Mouse (Mus musculus) heart, adult 11 months (tissue): ENCODE measurements at regions not wholly inside any gene's neighbourhood (a gene's known extent, or its start where the extent isn't known, plus 50 kb on each side); places are given as distances from the start of the nearest gene placed in this dataset.

Source experiments
- DNase-seq: peaks from one replicate; pipeline ENCODE4 v3.0.0; 2022

DNA sequence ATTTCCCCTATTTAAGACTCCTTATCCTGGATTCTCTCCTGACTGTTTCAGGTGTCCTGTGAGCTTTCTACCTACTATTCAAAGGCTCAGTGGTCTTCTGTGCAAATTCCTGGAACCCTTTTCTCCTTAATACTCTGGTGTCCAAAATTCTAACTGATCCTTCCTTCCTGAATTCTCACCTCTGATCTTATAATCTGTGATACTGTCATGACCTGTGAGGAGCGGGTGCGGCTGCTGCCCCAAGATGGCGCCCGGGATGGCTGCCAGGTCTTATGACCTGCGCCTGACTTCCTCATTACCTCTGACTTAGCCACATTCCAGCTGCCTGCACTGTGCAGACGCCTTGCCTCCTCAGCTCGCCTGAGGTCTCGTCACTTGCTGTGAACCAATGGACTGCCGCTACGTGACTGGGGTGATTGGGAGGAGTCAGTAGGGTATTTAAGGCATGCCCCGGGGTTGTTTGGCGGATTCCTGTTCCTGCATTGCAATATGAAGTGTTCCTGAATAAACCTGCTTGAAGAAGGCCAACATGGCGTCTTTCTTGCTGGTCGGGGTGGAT is 131.2 kb downstream of the Ptbp2 start:
- DNase-seq, result peak; percentile 72

DNA sequence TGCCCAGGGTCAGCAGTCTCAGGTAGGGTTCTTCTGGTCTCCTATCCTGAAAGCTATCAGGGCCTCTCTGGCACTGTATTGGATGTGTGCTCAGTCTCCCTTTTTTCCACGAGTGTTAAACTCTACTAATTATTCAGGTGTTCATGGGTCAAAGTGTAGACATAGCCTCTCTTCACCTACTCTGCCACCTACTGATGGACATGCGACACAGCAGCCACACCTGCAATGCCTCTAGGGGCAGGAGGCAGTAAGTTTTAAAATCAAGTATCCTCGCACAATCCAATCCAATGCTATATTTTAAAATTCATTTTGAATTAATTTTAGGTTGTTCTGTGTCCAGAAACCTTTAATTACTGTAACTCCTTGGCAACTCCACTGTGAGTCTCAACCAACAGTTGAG is 145.6 kb downstream of the Ptbp2 start:
- no peak for DNase-seq

DNA sequence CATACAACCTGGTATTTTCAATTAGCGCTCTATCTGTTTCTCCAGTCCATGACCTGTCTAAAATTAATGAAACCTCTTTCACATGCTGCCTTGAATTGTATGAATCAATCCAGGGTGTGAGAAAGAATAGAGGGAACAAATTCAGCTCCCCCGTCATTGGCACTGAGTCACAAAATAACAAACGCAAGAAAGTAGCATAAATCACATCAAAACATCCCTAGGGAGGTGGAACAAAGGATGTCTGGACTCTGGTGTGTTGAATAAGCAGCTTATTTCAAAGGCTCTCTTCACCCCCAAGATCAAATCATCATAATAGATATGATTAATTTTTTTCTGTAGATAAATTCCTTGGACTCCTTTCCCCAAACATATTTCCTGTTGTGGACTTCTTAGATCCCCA is 148.6 kb downstream of the Ptbp2 start:
- DNase-seq, result no peak

DNA sequence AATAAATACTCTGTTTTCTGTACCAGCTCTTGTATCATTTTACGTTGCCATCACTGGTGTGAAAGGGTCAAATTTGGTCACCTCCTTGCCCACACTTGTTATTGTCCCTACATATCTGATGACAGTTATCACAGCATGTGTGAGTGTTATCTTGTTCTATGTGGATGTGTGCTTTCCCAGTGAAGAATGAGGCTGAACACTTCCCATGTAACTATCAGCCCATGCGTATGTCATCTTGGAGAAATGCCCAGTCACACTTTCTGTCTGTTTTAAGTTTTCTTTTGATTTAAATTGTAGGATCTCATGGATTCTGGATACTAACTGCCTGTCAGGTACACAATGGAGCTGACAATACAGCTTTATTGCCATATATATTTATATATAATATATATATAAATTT is 150.8 kb downstream of the Ptbp2 start:
- DNase-seq, result no peak

DNA sequence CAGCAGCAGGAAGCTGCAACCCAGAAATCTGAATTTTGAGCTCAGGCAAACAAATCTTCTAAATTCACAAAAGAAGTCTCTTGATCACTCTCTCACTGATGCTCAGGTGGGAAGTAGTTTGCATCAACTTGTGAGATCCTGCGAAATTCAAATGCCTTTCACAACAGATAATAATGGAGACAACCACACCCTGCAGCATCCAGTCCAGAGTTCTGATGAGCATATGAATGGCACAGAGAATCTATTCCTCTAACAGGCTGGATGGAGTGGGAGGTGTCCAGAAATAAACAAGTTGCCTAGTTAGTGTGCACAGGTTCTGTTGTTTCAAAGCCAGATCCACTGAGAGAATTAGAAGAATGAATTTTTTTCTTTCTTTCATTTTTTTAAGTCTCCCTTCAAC is 178.2 kb downstream of the Ptbp2 start:
- peak; percentile 24 for DNase-seq

DNA sequence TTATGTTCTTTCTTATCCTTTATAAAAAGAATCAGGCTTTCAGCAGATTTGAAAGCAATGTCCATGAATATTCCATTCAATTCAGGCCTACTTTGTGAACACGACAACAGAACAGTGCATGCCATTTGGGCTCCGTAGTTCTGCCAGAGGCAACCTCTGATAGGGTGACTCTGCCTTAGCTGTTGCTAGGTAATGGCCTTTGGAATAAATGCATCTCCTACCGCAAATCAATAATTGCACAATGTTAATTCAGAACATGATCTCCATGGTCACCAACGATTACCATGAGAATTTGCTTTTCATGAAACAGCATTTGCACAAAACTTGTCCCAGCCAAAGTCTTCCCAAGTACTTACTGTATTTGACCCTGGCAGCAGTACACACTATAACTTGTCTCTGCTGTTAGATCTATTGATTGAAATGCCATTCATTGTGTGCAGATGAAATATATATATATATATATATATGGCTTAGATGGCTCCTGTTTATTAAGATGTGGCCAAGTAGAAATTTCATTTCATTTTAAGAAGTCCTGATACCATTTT is 195.3 kb downstream of the Ptbp2 start:
- DNase-seq, result no peak

DNA sequence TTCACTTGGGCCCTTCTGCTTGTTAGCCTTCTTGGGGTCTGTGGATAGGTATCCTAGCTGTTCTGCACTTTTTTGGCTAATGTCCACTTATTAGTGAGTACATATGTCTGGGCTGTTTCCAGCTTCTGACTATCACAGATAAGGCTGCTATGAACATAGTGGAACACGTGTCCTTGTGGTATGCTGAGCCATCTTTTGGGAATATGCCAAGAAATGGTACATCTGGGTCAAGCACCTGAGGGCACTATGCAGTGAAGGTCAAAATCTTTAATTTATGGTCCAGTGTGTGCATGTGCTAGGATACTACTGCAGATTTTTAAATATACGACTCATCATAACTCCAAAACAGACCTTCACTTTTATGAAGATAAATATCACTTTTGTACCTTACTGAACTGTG is 196.3 kb downstream of the Ptbp2 start:
- no peak for DNase-seq

DNA sequence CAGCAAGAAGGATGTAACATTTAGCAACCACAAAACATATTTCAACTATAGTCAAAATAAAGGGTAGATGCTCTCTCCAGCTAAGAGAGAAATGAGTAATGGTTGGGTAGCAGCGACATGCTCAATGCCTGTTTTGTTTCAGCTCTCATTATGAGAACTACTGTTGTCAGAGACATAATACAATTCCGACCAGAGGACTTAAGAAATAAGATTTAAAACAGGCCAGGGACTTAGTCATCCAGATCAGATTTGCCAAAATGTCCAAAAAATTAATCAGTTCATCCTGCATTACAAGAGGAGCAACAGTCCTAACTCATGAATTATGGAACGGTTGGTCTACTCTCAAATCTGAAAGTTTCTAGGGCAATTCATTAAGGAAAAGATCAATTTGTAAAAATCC is 208.8 kb downstream of the Ptbp2 start:
- no peak for DNase-seq

DNA sequence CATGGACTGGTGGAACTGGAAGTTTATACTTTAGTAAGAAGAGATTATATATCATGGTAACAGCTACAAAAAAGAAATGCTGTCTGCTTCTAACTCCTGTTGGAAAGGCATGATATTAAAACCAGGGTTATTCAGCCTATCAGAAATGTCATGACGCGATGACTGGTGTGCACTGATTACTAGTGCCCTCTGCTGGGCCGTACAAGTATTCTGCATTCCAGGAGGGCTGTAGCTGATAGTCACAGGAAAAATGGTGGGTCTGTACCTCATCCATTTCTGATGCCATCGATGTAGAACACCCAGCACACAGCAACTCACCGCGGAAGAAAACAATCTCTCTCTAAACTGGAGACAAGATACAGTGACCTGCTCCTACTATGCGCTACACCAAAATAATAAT is 246.4 kb downstream of the Ptbp2 start:
- no peak for DNase-seq

DNA sequence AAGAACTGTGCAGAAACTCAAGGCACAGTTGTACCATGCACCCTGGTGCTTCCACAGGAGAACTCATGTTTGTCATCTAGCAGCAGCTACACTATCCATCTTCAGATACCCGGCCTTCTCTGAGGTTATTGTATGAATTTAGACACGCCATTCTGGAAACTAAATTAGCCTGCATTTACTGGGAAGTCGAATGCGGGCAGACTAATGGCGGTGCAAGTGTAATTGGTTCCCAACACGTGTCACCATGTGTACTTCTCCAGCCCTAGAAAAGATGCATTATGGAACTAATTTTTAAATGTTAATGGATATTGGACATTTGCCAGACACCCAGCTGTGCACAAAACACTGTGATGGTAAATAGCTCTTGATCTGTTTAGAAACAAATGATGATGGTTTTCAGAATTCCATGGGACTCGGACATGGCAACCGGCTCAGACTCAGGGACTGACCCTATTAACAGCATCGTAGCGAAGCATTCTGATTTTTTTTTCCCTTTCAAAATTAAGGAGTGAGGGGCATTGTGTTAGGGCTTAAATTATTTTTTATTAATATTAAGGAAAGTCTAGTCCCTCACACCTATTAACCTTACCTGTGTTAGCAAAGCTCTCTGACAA is 259.6 kb downstream of the Ptbp2 start:
- no peak for DNase-seq

DNA sequence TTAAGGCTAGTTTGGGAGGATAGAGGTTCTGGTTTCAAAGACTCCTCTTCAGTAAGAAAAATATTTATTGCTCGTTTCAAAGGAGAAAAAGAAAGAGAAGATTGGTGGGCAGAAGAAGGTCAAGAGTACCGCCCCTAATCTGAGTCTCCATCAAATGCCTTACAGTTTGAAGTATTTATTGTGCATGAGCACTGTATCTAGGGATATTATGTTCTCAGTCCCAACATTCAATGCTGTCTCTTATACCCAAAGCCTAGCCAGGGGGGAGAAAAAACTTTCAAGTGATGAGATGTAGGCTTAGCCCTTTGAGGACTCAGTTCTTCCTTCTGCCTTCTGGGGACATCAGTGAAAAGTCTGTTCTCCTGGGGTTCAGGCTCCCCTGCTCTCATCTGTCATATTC is 271.7 kb downstream of the Ptbp2 start:
- no peak for DNase-seq

DNA sequence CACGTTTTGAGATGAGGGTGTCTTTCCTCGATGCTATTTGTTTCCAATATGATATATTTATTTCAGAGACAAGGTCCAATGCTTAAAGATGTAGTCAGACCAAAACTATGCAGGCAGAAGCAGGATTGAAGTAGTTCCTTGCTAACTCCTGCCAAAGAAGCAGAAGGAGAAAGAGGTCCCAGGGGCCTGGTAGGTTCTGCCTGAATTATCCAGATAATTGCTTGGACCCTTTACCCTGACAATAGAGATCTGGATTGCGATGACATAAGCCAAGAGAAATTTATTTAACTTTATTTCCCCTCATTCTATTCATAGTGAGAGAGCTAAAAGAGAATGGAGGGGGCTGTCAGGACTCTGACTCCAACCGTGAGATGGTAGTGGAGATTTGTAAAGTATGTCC is 275.1 kb downstream of the Ptbp2 start:
- no peak for DNase-seq

DNA sequence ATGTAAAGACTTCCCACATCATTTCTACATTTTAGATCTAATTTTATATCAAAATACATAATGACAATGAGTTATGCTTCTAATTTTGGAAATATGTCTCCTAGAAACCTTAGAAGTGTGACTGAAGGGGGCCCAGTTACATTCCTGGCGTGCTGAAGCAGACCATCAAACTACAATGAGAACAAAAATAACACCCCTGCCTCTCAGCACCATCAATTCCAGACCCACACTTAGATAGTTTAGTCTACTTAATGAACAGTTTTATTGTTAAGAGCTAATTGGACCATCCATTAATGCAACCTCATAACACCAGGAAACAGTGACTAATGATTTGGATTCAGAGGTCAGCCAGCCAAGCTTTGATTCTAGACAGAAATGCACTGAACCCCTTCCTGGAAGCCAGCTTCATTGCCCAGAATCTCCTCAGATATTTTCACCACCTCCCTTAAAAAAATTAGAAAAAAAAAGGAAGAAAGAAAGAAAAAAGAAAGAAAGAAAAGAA is 280.7 kb downstream of the Ptbp2 start:
- no peak for DNase-seq

DNA sequence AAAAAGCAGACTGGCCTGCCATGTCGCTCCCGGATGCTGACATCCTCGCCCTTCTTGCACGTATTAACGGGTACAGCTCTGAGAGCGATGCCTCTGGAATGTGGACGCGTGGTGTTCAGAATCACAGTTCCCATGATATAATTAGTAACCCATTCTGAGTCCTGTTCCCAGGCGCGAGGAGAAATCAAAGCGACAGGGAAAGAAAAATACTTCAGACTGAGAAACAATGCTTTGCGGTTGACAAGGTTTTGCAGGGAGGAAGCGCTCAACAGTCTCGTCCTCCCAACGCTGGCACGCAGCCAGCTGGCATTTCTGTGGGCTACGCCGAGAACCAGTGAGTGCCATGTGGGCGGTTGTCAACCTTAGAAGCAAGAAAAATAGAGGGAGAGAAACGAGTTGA is 285.6 kb downstream of the Ptbp2 start:
- DNase-seq, result no peak

DNA sequence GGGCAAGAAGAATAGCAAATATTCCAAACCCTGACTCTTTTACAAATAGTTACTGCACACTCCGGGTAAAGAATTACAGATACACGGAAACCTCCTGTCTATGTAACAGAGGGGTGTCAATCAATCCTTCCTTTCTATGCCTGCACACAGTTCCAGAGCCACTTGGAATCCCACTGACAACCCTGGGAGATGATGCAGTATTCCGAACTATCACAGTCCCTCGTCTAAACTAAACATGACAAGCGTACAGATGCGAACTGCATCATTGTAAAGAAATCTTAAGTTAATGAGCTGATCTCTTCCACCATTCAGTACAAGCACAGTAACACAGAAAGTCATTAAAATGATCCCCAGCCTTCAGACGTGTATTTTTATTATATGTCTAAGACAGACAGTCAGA is 286.4 kb downstream of the Ptbp2 start:
- DNase-seq, result no peak

DNA sequence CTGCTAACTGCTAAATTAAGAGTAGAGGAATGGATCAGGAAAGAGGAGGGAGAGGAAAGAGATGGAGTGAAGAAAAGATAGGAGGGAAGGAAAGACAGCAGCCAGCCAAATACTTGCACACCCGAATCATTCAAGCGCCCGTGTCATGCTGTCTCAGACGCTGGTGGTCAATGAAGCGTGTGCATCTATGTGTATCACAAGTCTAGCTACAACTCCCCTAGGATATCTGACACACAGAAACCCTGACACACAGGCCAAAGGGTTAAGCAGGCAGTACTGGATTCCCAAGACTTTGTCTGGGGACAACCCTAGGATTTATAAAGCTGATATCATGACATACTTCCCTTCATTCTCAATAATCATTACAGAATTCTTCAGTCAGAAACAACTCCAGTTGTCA is 289.7 kb downstream of the Ptbp2 start:
- no peak for DNase-seq

DNA sequence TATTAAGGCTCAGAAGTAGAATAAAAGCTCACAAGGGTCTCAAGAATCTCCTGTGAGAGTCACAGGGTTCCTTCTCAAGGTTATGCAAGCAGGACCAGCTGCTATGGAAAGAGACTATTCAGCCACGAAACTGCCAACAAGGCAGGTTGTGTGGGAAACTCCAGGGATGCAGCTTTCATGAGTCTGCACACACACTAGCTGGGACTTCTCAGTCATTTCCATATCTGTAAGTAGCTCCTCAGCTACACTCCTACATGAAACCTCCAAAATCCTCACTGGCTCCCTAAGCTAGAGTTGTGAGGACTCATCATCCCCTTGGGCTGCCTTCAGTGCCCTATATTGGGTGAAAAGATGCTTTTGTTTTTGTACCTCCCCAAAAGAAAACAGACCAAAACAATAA is 291.6 kb downstream of the Ptbp2 start:
- DNase-seq, result no peak

DNA sequence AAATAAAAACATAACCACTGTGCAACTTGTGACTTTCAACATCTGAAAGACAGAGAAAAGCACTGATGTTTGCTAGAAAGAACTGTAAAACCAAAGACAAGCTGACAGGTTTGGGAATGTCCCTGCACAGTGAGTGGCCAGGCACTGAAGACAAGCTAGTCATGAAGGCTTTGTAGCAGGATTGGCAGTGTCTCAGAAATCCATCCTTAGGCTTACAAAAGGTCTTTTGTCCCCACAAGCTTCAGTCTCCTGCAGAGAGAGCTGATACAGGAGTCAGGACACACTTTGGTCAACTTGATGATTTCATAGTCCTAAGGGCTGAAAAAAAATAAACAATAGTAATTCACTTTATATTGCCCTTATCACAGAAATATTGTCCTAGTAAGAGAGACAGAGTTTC is 294.9 kb downstream of the Ptbp2 start:
- no peak for DNase-seq
